Mouse (Mus musculus): ENCODE results near the gene Macf1.

DNA sequence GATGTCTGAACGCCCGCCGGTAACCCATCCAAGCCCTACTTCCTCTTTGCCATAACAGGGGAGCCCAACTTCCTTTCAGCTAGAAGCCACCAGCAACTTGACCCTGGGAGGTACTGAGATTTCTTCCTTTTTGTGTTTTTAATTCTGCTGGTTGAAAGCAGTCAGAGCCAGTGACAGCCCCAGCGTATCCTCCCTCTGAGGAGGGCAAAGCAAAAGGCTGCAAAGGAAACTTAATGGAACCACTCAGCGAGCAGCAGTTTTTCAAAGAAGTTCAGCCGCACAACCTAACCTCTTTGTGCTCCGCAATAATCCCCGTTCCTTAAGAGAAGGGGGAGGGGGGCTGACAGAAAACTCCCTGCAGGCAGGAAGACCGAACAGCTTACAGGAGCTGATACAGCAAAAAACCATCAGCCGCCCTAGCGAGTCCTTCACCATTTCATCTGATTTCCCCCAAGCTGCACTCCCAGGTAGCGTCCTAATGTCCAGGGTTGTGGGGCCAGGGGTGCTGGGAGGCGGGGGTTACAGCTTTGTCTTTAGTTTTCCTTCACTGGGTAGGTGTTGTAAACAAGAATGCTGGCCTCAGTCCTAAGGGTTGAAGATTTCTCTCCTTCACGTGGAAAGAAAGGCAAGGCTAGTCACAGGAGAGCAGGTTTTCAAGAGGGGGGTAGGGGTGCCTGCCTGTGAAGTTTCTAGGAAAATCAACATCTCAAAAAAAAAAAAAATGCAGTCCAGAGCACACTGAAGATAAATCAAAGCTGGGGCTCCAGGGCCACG lies 21.1 kb downstream of the Macf1 start:
- TF ChIP-seq CTCF (IDR thresholded peaks at IDR 0.05) = no peak
- no peak for TF ChIP-seq POLR2A (IDR thresholded peaks at IDR 0.05; ENCODE audit: insufficient read depth, low read depth, low read length)
